Mouse (Mus musculus) neural tube, embryonic 14.5 days (tissue): Measurements from ENCODE around the gene Scarf2. TPM values are rescaled to one million over a fixed set of nuclear protein-coding genes. Genes with fewer than 3 reads are reported as not detected.

Source experiments
- ATAC-seq: fragments of 200-750 bp; cut with Nextera tagmentation; 2 replicates; pipeline ENCODE4 v1.8.0; 2017; ENCODE audit warnings: low read depth, mild to moderate bottlenecking, moderate TSS enrichment, moderate library complexity
- H3K27ac ChIP-seq: fragments of 300-500 bp; sonication (generic); 2 replicates; pipeline ENCODE4 v1.5.1; 2014; ENCODE audit warnings: low read depth, mild to moderate bottlenecking, control low read depth, low read length, moderate library complexity, mixed read lengths
- H3K27me3 ChIP-seq: fragments of 300-500 bp; sonication (generic); 2 replicates; pipeline ENCODE4 v1.6.1; 2014; ENCODE audit warnings: low read length; ENCODE audit not compliant: control insufficient read depth, insufficient read depth
- H3K36me3 ChIP-seq: fragments of 300-500 bp; sonication (generic); 2 replicates; pipeline ENCODE4 v1.6.1; 2014; ENCODE audit warnings: low read length, mixed read lengths; ENCODE audit not compliant: control insufficient read depth, insufficient read depth
- H3K4me1 ChIP-seq: fragments of 300-500 bp; sonication (generic); 2 replicates; pipeline ENCODE4 v1.6.1; 2014; ENCODE audit warnings: low read length; ENCODE audit not compliant: control insufficient read depth, insufficient read depth
- H3K4me2 ChIP-seq: fragments of 300-500 bp; sonication (generic); 2 replicates; pipeline ENCODE4 v1.6.1; 2014; ENCODE audit warnings: mild to moderate bottlenecking, low read depth, low read length, control low read depth
- H3K4me3 ChIP-seq: fragments of 300-500 bp; sonication (generic); 2 replicates; pipeline ENCODE4 v1.5.1; 2014; ENCODE audit warnings: low read depth, low read length, control low read depth, mixed read lengths
- H3K9ac ChIP-seq: fragments of 300-500 bp; sonication (generic); replicated peaks from 2 replicates; pipeline ENCODE4 v1.6.1; 2014; ENCODE audit warnings: low read depth, mild to moderate bottlenecking, control low read depth, low read length, mixed read lengths
- H3K9me3 ChIP-seq: fragments of 300-500 bp; sonication (generic); 2 replicates; pipeline ENCODE4 v1.6.1; 2016; ENCODE audit warnings: low read length; ENCODE audit not compliant: control insufficient read depth
- WGBS: fragments of 180-500 bp; shearing (Covaris S2); extraction: QIAGEN DNeasy Blood & Tissue Kit; methylation state at CpG from one replicate; pipeline ENCODE4 v1.1.7; 2014; 5-methylcytosine and 5-hydroxymethylcytosine counted together
- polyA plus RNA-seq: library from polyadenylated mRNA; unstranded; fragments of >200 nt; fragmentation: Nextera tagmentation; extraction: Ambion mirVana; gene quantifications from 2 replicates; pipeline ENCODE4 v1.2.1, GENCODE M21; 2014

Scarf2 gene
- 0.95 and 2.0 TPM in 2 replicates for polyA plus RNA-seq

GRCm38 (mm10) chr16:17796971-17797811, at the start of gene Scarf2:
Gene Scarf2, plus strand, starts transcription at chr16:17797282.
- H3K9ac ChIP-seq, result peak within 1 kb of the TSS; percentile 53
- peak within 1 kb of the TSS; percentile 76 for H3K4me2 ChIP-seq
- peak within 1 kb of the TSS; percentile 39 for H3K4me3 ChIP-seq
- peaks cover 59% of the 10 kb centered on the region for H3K27me3 ChIP-seq
- under 1% methylated on average over 65 of the region's 81 CpGs for WGBS
- peaks cover 6% of the 10 kb centered on the region; the same call in 1 of the 2 replicates for H3K36me3 ChIP-seq
- ATAC-seq, result peak; percentile 23; the same call in 1 of the 2 replicates
- peaks cover 15% of the 10 kb centered on the region for H3K4me1 ChIP-seq
- H3K27ac ChIP-seq, result no peak within 1 kb of the TSS; the same call in 1 of the 2 replicates
- H3K9me3 ChIP-seq, result no peaks in the 10 kb centered on the region

GRCm38 (mm10) chr16:17753001-17753400, 44.1 kb upstream of the Scarf2 start:
- Histone ChIP-seq H3K27me3 (no peaks in the 10 kb centered on the region), H3K36me3 (no peaks in the 10 kb centered on the region), H3K4me2 (no peak overlapping the region), H3K27ac (no peak overlapping the region), H3K9me3 (no peaks in the 10 kb centered on the region), H3K4me1 (no peaks in the 10 kb centered on the region), H3K4me3 (no peak overlapping the region), H3K9ac (no peak overlapping the region)
- no peak for ATAC-seq
- WGBS, result 23% methylated on average over 3 of the region's 3 CpGs

- ATAC-seq, result no peak
- no peak overlapping the region for H3K9ac ChIP-seq
- no peaks in the 10 kb centered on the region for H3K9me3 ChIP-seq
- H3K4me1 ChIP-seq, result no peaks in the 10 kb centered on the region
- no peak overlapping the region for H3K4me3 ChIP-seq
- H3K36me3 ChIP-seq, result no peaks in the 10 kb centered on the region
- 37% methylated on average over 1 of the region's 1 CpGs for WGBS
- H3K27ac ChIP-seq, result no peak overlapping the region
- H3K27me3 ChIP-seq, result no peaks in the 10 kb centered on the region
- no peak overlapping the region for H3K4me2 ChIP-seq
Measured at GRCm38 (mm10) chr16:17753686-17754085, 43.4 kb upstream of the Scarf2 start.

GRCm38 (mm10) chr16:17757756-17758155, 39.3 kb upstream of the Scarf2 start:
- WGBS, result 100% methylated on average over 1 of the region's 1 CpGs
- no peaks in the 10 kb centered on the region for H3K27me3 ChIP-seq
- ATAC-seq, result no peak

GRCm38 (mm10) chr16:17758902-17759301, 38.2 kb upstream of the Scarf2 start:
- no peaks in the 10 kb centered on the region for H3K36me3 ChIP-seq
- 50% methylated on average over 9 of the region's 9 CpGs for WGBS
- peaks cover 14% of the 10 kb centered on the region; the same call in 1 of the 2 replicates for H3K4me1 ChIP-seq
- ATAC-seq, result no peak; the same call in 1 of the 2 replicates
- H3K4me3 ChIP-seq, result peak overlapping the region; percentile 73
- peak overlapping the region; percentile 52 for H3K27ac ChIP-seq
- H3K9ac ChIP-seq, result peak overlapping the region; percentile 94; the same call in 1 of the 2 replicates
- H3K9me3 ChIP-seq, result no peaks in the 10 kb centered on the region
- H3K27me3 ChIP-seq, result no peaks in the 10 kb centered on the region
- peak overlapping the region; percentile 88 for H3K4me2 ChIP-seq

More at GRCm38 (mm10) chr16:17757756-17758155, 39.3 kb upstream of the Scarf2 start:
- H3K27ac ChIP-seq, result no peak overlapping the region
- no peak overlapping the region for H3K9ac ChIP-seq
- H3K4me3 ChIP-seq, result no peak overlapping the region
- H3K9me3 ChIP-seq, result no peaks in the 10 kb centered on the region
- no peak overlapping the region for H3K4me2 ChIP-seq
- H3K4me1 ChIP-seq, result peaks cover 14% of the 10 kb centered on the region; the same call in 1 of the 2 replicates
- H3K36me3 ChIP-seq, result no peaks in the 10 kb centered on the region

GRCm38 (mm10) chr16:17759344-17759773, 37.7 kb upstream of the Scarf2 start, which contains the start of gene Klhl22:
Gene Klhl22, plus strand, starts transcription at chr16:17759618.
- 1% methylated on average over 26 of the region's 28 CpGs for WGBS

GRCm38 (mm10) chr16:17759813-17760321, 37.2 kb upstream of the Scarf2 start:
- peak overlapping the region; percentile 79 for H3K27ac ChIP-seq
- peak overlapping the region; percentile 88 for H3K4me2 ChIP-seq
- H3K4me1 ChIP-seq, result peaks cover 14% of the 10 kb centered on the region; the same call in 1 of the 2 replicates
- no peaks in the 10 kb centered on the region for H3K36me3 ChIP-seq
- WGBS, result 1% methylated on average over 39 of the region's 54 CpGs
- peak overlapping the region; percentile 94 for H3K9ac ChIP-seq
- no peaks in the 10 kb centered on the region for H3K27me3 ChIP-seq
- ATAC-seq, result peak; percentile 70; the same call in 1 of the 2 replicates
- no peaks in the 10 kb centered on the region for H3K9me3 ChIP-seq
- peak overlapping the region; percentile 73 for H3K4me3 ChIP-seq

More at GRCm38 (mm10) chr16:17759344-17759773, 37.7 kb upstream of the Scarf2 start, which contains the start of gene Klhl22:
- H3K9me3 ChIP-seq, result no peaks in the 10 kb centered on the region
- H3K4me2 ChIP-seq, result peak within 1 kb of the TSS; percentile 88
- H3K36me3 ChIP-seq, result no peaks in the 10 kb centered on the region
- peak within 1 kb of the TSS; percentile 79 for H3K27ac ChIP-seq
- peak within 1 kb of the TSS; percentile 73 for H3K4me3 ChIP-seq
- peaks cover 14% of the 10 kb centered on the region; the same call in 1 of the 2 replicates for H3K4me1 ChIP-seq
- no peaks in the 10 kb centered on the region for H3K27me3 ChIP-seq
- ATAC-seq, result peak; percentile 95
- peak within 1 kb of the TSS; percentile 94 for H3K9ac ChIP-seq

- Histone ChIP-seq H3K9me3 (no peaks in the 10 kb centered on the region), H3K4me3 (peak overlapping the region; percentile 73), H3K4me1 (peaks cover 14% of the 10 kb centered on the region; the same call in 1 of the 2 replicates), H3K36me3 (no peaks in the 10 kb centered on the region), H3K27ac (no peak overlapping the region), H3K27me3 (no peaks in the 10 kb centered on the region), H3K9ac (no peak overlapping the region), H3K4me2 (peak overlapping the region; percentile 88)
- no peak for ATAC-seq
- WGBS, result 39% methylated on average over 8 of the region's 8 CpGs
Measured at GRCm38 (mm10) chr16:17760657-17761056, 36.4 kb upstream of the Scarf2 start.
